In genomic region chr11:60922195-60922594, GRCm38 (mm10) we compare ENCODE assay signal across 25 mouse cellular contexts. TPM values are rescaled to one million over a fixed set of nuclear protein-coding genes. Genes with fewer than 3 reads are reported as not detected.
DNase-seq lines count a peak whose midpoint lies in the region; ATAC-seq and TF ChIP-seq lines count a peak whose summit lies in the region.
"Had no signal": no experiment of that assay in that cellular context is flagged by ENCODE, and none has a peak within 500 bp of the region (broad histone marks: within the 10 kb centered on the region; RNA-seq: fewer than 3 reads in every experiment).

No protein-coding gene starts in this region.

- no peak overlapping the region for H3K4me3 ChIP-seq in ES-E14 (ENCODE audit: insufficient read depth in 1 of 2, low read depth in 1 of 2, low read length in 2 of 2, poor library complexity in 1 of 2, severe bottlenecking in 1 of 2)
- H3K4me3 ChIP-seq in liver, embryonic 12.5 days: no peak overlapping the region
- H3K4me3 ChIP-seq: embryonic facial prominence, embryonic 10.5 days; forebrain, embryonic 12.5 days; gastrocnemius, adult 2 months; heart, embryonic 15.5 days; neural tube, embryonic 15.5 days had no signal

- H3K4me2 ChIP-seq in liver, embryonic 12.5 days: peak overlapping the region; percentile 41
- H3K4me2 ChIP-seq: forebrain, embryonic 12.5 days; heart, embryonic 15.5 days; hindbrain, embryonic 14.5 days; midbrain, embryonic 11.5 days; neural tube, embryonic 15.5 days had no signal

- H3K4me1 ChIP-seq in ES-E14 (ENCODE audit: control insufficient read depth in 2 of 2, insufficient read depth in 2 of 2, low read length in 2 of 2, poor library complexity in 1 of 2): peaks cover 22 to 44% of the 10 kb centered on the region in 2 experiments
- peaks cover 86% of the 10 kb centered on the region for H3K4me1 ChIP-seq in liver, embryonic 12.5 days

- no peak for DNase-seq in ES-E14 (ENCODE audit: low read depth, low spot score)
- peak; percentile 84 for DNase-seq in c-Kit-positive CD71-positive TER-119-positive erythroid progenitor cells, embryonic 14.5 days (ENCODE audit: low spot score)
- peak; percentile 49 to 55 for DNase-seq in spleen, postnatal 10 days (ENCODE audit: low spot score in 2 of 2)
- no peak for DNase-seq in Muller cell, postnatal 12 days (ENCODE audit: inconsistent ontology term)
- DNase-seq in thymus, postnatal 10 days (ENCODE audit: low spot score in 2 of 2): no peak
- DNase-seq: adrenal gland, postnatal 10 days; B cell, adult 2 months; cerebellum, adult 9-10 months; gastrocnemius, adult 2 months; heart, postnatal 36 days; kidney, adult 2 months; kidney, postnatal 14 days; lung, adult 18-20 months; lung, postnatal 14 days; right cerebral cortex, adult 18-20 months; thymus, postnatal 14 days had no signal

- peak overlapping the region; percentile 95 for H3K27ac ChIP-seq in ES-E14 (ENCODE audit: insufficient read depth, low read depth, low read length, poor library complexity, severe bottlenecking)
- H3K27ac ChIP-seq in liver, embryonic 12.5 days: peak overlapping the region; percentile 84
- H3K27ac ChIP-seq: embryonic facial prominence, embryonic 10.5 days; forebrain, embryonic 12.5 days; gastrocnemius, adult 2 months; heart, embryonic 15.5 days; hindbrain, embryonic 14.5 days; neural tube, embryonic 15.5 days had no signal

- peak; percentile 68 for ATAC-seq in liver, embryonic 12.5 days
- ATAC-seq in frontal cortex, adult (ENCODE audit: low TSS enrichment): no peak
- ATAC-seq: inflammation-experienced regulatory T-cells, adult 6 months had no signal

- H3K27me3 ChIP-seq in liver, embryonic 12.5 days (replicated peaks): no peaks in the 10 kb centered on the region
- H3K27me3 ChIP-seq: forebrain, embryonic 12.5 days; heart, embryonic 15.5 days; neural tube, embryonic 15.5 days had no signal

- in situ Hi-C loops in ES-E14 (cut with MboI; ENCODE audit: low sequenced_read_pairs in 2 of 2, unreplicated experiment in 2 of 2): no loop called here

- no peaks in the 10 kb centered on the region for H3K9me3 ChIP-seq in ES-E14 (ENCODE audit: control insufficient read depth, insufficient read depth, low read depth, low read length)
- H3K9me3 ChIP-seq in liver, embryonic 12.5 days (replicated peaks): no peaks in the 10 kb centered on the region
- H3K9me3 ChIP-seq: embryonic facial prominence, embryonic 10.5 days; forebrain, embryonic 12.5 days; heart, embryonic 15.5 days; neural tube, embryonic 15.5 days had no signal

- 47% methylated on average over 1 of the region's 1 CpGs for WGBS in liver, embryonic 12.5 days (ENCODE audit: insufficient replicate concordance)

- H3K9ac ChIP-seq in ES-E14 (ENCODE audit: insufficient read depth, low read depth, low read length, poor library complexity, severe bottlenecking): no peak overlapping the region; the same call in 1 of the 2 replicates
- peak overlapping the region; percentile 45 for H3K9ac ChIP-seq in liver, embryonic 12.5 days
- H3K9ac ChIP-seq: forebrain, embryonic 12.5 days; heart, embryonic 15.5 days; hindbrain, embryonic 14.5 days; neural tube, embryonic 15.5 days had no signal

- peaks cover 9% of the 10 kb centered on the region; the same call in 1 of the 2 replicates for H3K36me3 ChIP-seq in ES-E14 (ENCODE audit: control insufficient read depth, insufficient read depth, low read length, poor library complexity, severe bottlenecking)
- H3K36me3 ChIP-seq in liver, embryonic 12.5 days: peaks cover 16% of the 10 kb centered on the region
- H3K36me3 ChIP-seq: forebrain, embryonic 12.5 days; heart, embryonic 15.5 days had no signal

TF ChIP-seq in ES-E14, 5 proteins besides CTCF, POLR2A, EP300 and RAD21:
- TF ChIP-seq ZC3H11A (IDR thresholded peaks at IDR 0.05; ENCODE audit: borderline replicate concordance, low read depth, low read length): no peak
- no peak for TF ChIP-seq HCFC1 (IDR thresholded peaks at IDR 0.05; ENCODE audit: borderline replicate concordance, insufficient read depth, low read length)
- TF ChIP-seq MAFK (IDR thresholded peaks at IDR 0.05; ENCODE audit: insufficient read depth, low read depth, low read length): no peak
- TF ChIP-seq CHD2 (IDR thresholded peaks at IDR 0.05; ENCODE audit: low read depth, low read length): no peak
- TF ChIP-seq ZNF384 (IDR thresholded peaks at IDR 0.05; ENCODE audit: low read depth, low read length): no peak

RNA-seq across cellular contexts. Expression of gene Natd1, which starts 7.6 kb away (rescaled TPM):
- total RNA-seq in ES-E14 (2012; rRNA removed): 11.0 and 14.6 TPM in 2 replicates
- 9.3 and 9.6 TPM in 2 replicates for polyA plus RNA-seq in liver, embryonic 12.5 days (2016; fragmentation: Nextera tagmentation; extraction: Ambion mirVana)

RNA-seq across cellular contexts. Expression of gene Map2k3, which starts 9.6 kb away (rescaled TPM):
- total RNA-seq in ES-E14 (2012; rRNA removed): 26.9 and 30.3 TPM in 2 replicates
- 170 and 173 TPM in 2 replicates for polyA plus RNA-seq in liver, embryonic 12.5 days (2016; fragmentation: Nextera tagmentation; extraction: Ambion mirVana)

RNA-seq across cellular contexts. Expression of gene Tmem11, which starts 43.1 kb away (rescaled TPM):
- total RNA-seq in ES-E14 (2012; rRNA removed): 42.6 and 50.0 TPM in 2 replicates
- 38.1 and 40.0 TPM in 2 replicates for polyA plus RNA-seq in liver, embryonic 12.5 days (2016; fragmentation: Nextera tagmentation; extraction: Ambion mirVana)

Comparison
In these comparisons a context has a peak if more than half of its experiments do, and no peak if none do; other contexts are left out.
1. DNase-seq: peak in c-Kit-positive CD71-positive TER-119-positive erythroid progenitor cells, embryonic 14.5 days (single experiment) and spleen, postnatal 10 days (2 of 2); none in ES-E14 (single experiment), Muller cell, postnatal 12 days (single experiment) and thymus, postnatal 10 days (0 of 2).